Mouse (Mus musculus): Measurements from ENCODE around the gene Thy1. TPM values are rescaled to one million over a fixed set of nuclear protein-coding genes. Genes with fewer than 3 reads are reported as not detected.

Thy1 gene
- polyA plus RNA-seq (2015; fragmentation: Nextera tagmentation; extraction: Ambion mirVana): 10.2 and 18.7 TPM in 2 replicates

GRCm38 (mm10) chr9:44042836-44043707, at the start of gene Thy1:
Gene Thy1 (plus strand): TSS chr9:44043384.
- Histone ChIP-seq H3K4me3 (ENCODE audit: low read length) (peak within 1 kb of the TSS; percentile 56), H3K27ac (ENCODE audit: low read depth, low read length) (peak within 1 kb of the TSS; percentile 17; the same call in 1 of the 2 replicates), H3K4me2 (ENCODE audit: low read length) (peak within 1 kb of the TSS; percentile 82), H3K36me3 (ENCODE audit: control insufficient read depth, insufficient read depth, low read length) (no peaks in the 10 kb centered on the region), H3K9ac (ENCODE audit: low read depth, low read length) (peak within 1 kb of the TSS; percentile 71), H3K27me3 (replicated peaks; ENCODE audit: control insufficient read depth, insufficient read depth, low read length) (peaks cover 27% of the 10 kb centered on the region), H3K4me1 (ENCODE audit: control insufficient read depth, insufficient read depth, low read depth, low read length) (peaks cover 12% of the 10 kb centered on the region), H3K9me3 (ENCODE audit: control insufficient read depth, low read length) (no peaks in the 10 kb centered on the region)
- under 1% methylated on average over 30 of the region's 30 CpGs for WGBS
- peak; percentile 91 for ATAC-seq

- 70% methylated on average over 2 of the region's 2 CpGs for WGBS
- Histone ChIP-seq H3K9ac (ENCODE audit: low read depth, low read length) (no peak overlapping the region), H3K9me3 (ENCODE audit: control insufficient read depth, low read length) (no peaks in the 10 kb centered on the region; the same call in 1 of the 2 replicates), H3K36me3 (ENCODE audit: control insufficient read depth, insufficient read depth, low read length) (no peaks in the 10 kb centered on the region), H3K4me2 (ENCODE audit: low read length) (no peak overlapping the region), H3K4me1 (ENCODE audit: control insufficient read depth, insufficient read depth, low read depth, low read length) (0 out of 2 replicates have a peak, but pooled peaks cover 3% of the 10 kb centered on the region), H3K27ac (ENCODE audit: low read depth, low read length) (no peak overlapping the region), H3K4me3 (ENCODE audit: low read length) (no peak overlapping the region), H3K27me3 (replicated peaks; ENCODE audit: control insufficient read depth, insufficient read depth, low read length) (no peaks in the 10 kb centered on the region)
- no peak for ATAC-seq
These were observed 45.5 kb upstream of the Thy1 start for GRCm38 (mm10) chr9:43997681-43998080.

- H3K36me3 ChIP-seq (ENCODE audit: control insufficient read depth, insufficient read depth, low read length): no peaks in the 10 kb centered on the region
- H3K4me3 ChIP-seq (ENCODE audit: low read length): no peak overlapping the region
- H3K9me3 ChIP-seq (ENCODE audit: control insufficient read depth, low read length): no peaks in the 10 kb centered on the region; the same call in 1 of the 2 replicates
- 75% methylated on average over 4 of the region's 4 CpGs for WGBS
- H3K27ac ChIP-seq (ENCODE audit: low read depth, low read length): no peak overlapping the region
- no peak for ATAC-seq
- H3K4me2 ChIP-seq (ENCODE audit: low read length): no peak overlapping the region
- H3K4me1 ChIP-seq (ENCODE audit: control insufficient read depth, insufficient read depth, low read depth, low read length): no peaks in the 10 kb centered on the region
- no peaks in the 10 kb centered on the region for H3K27me3 ChIP-seq (replicated peaks; ENCODE audit: control insufficient read depth, insufficient read depth, low read length)
- H3K9ac ChIP-seq (ENCODE audit: low read depth, low read length): no peak overlapping the region
These were observed 44.3 kb upstream of the Thy1 start for GRCm38 (mm10) chr9:43998851-43999250.

GRCm38 (mm10) chr9:44004362-44004761, 38.8 kb upstream of the Thy1 start:
- no peak for ATAC-seq
- Histone ChIP-seq H3K4me3 (ENCODE audit: low read length) (no peak overlapping the region), H3K36me3 (ENCODE audit: control insufficient read depth, insufficient read depth, low read length) (no peaks in the 10 kb centered on the region), H3K4me1 (ENCODE audit: control insufficient read depth, insufficient read depth, low read depth, low read length) (no peaks in the 10 kb centered on the region), H3K27ac (ENCODE audit: low read depth, low read length) (no peak overlapping the region), H3K9ac (ENCODE audit: low read depth, low read length) (no peak overlapping the region), H3K27me3 (replicated peaks; ENCODE audit: control insufficient read depth, insufficient read depth, low read length) (no peaks in the 10 kb centered on the region), H3K4me2 (ENCODE audit: low read length) (no peak overlapping the region), H3K9me3 (ENCODE audit: control insufficient read depth, low read length) (no peaks in the 10 kb centered on the region; the same call in 1 of the 2 replicates)
- WGBS: 72% methylated on average over 3 of the region's 3 CpGs

GRCm38 (mm10) chr9:44005305-44005704, 37.9 kb upstream of the Thy1 start:
- Histone ChIP-seq H3K4me1 (ENCODE audit: control insufficient read depth, insufficient read depth, low read depth, low read length) (no peaks in the 10 kb centered on the region), H3K4me2 (ENCODE audit: low read length) (no peak overlapping the region), H3K27me3 (replicated peaks; ENCODE audit: control insufficient read depth, insufficient read depth, low read length) (no peaks in the 10 kb centered on the region), H3K4me3 (ENCODE audit: low read length) (no peak overlapping the region), H3K36me3 (ENCODE audit: control insufficient read depth, insufficient read depth, low read length) (no peaks in the 10 kb centered on the region), H3K9ac (ENCODE audit: low read depth, low read length) (no peak overlapping the region), H3K27ac (ENCODE audit: low read depth, low read length) (no peak overlapping the region), H3K9me3 (ENCODE audit: control insufficient read depth, low read length) (no peaks in the 10 kb centered on the region)
- WGBS: 88% methylated on average over 3 of the region's 3 CpGs
- ATAC-seq: no peak

GRCm38 (mm10) chr9:44007323-44007722, 35.9 kb upstream of the Thy1 start:
- H3K27ac ChIP-seq (ENCODE audit: low read depth, low read length): no peak overlapping the region
- no peaks in the 10 kb centered on the region for H3K4me1 ChIP-seq (ENCODE audit: control insufficient read depth, insufficient read depth, low read depth, low read length)
- 76% methylated on average over 2 of the region's 2 CpGs for WGBS
- ATAC-seq: no peak
- H3K36me3 ChIP-seq (ENCODE audit: control insufficient read depth, insufficient read depth, low read length): no peaks in the 10 kb centered on the region
- H3K9ac ChIP-seq (ENCODE audit: low read depth, low read length): no peak overlapping the region
- H3K4me2 ChIP-seq (ENCODE audit: low read length): no peak overlapping the region
- no peaks in the 10 kb centered on the region for H3K9me3 ChIP-seq (ENCODE audit: control insufficient read depth, low read length)
- no peaks in the 10 kb centered on the region for H3K27me3 ChIP-seq (replicated peaks; ENCODE audit: control insufficient read depth, insufficient read depth, low read length)
- H3K4me3 ChIP-seq (ENCODE audit: low read length): no peak overlapping the region

GRCm38 (mm10) chr9:44007991-44008390, 35.2 kb upstream of the Thy1 start:
- no peaks in the 10 kb centered on the region; the same call in 1 of the 2 replicates for H3K4me1 ChIP-seq (ENCODE audit: control insufficient read depth, insufficient read depth, low read depth, low read length)
- H3K9ac ChIP-seq (ENCODE audit: low read depth, low read length): no peak overlapping the region
- no peak for ATAC-seq
- H3K4me3 ChIP-seq (ENCODE audit: low read length): no peak overlapping the region
- no peaks in the 10 kb centered on the region for H3K9me3 ChIP-seq (ENCODE audit: control insufficient read depth, low read length)
- H3K27me3 ChIP-seq (replicated peaks; ENCODE audit: control insufficient read depth, insufficient read depth, low read length): no peaks in the 10 kb centered on the region
- WGBS: 64% methylated on average over 3 of the region's 3 CpGs
- no peak overlapping the region for H3K27ac ChIP-seq (ENCODE audit: low read depth, low read length)
- no peak overlapping the region for H3K4me2 ChIP-seq (ENCODE audit: low read length)
- H3K36me3 ChIP-seq (ENCODE audit: control insufficient read depth, insufficient read depth, low read length): no peaks in the 10 kb centered on the region

GRCm38 (mm10) chr9:44010900-44011299, 32.3 kb upstream of the Thy1 start:
- Histone ChIP-seq H3K27ac (ENCODE audit: low read depth, low read length) (no peak overlapping the region), H3K36me3 (ENCODE audit: control insufficient read depth, insufficient read depth, low read length) (no peaks in the 10 kb centered on the region), H3K9me3 (ENCODE audit: control insufficient read depth, low read length) (no peaks in the 10 kb centered on the region), H3K4me1 (ENCODE audit: control insufficient read depth, insufficient read depth, low read depth, low read length) (no peaks in the 10 kb centered on the region; the same call in none of the 2 replicates), H3K27me3 (replicated peaks; ENCODE audit: control insufficient read depth, insufficient read depth, low read length) (no peaks in the 10 kb centered on the region), H3K9ac (ENCODE audit: low read depth, low read length) (no peak overlapping the region), H3K4me2 (ENCODE audit: low read length) (no peak overlapping the region), H3K4me3 (ENCODE audit: low read length) (no peak overlapping the region)
- WGBS: 82% methylated on average over 3 of the region's 3 CpGs
- no peak for ATAC-seq

GRCm38 (mm10) chr9:44011668-44012067, 31.5 kb upstream of the Thy1 start:
- H3K4me3 ChIP-seq (ENCODE audit: low read length): no peak overlapping the region
- H3K36me3 ChIP-seq (ENCODE audit: control insufficient read depth, insufficient read depth, low read length): no peaks in the 10 kb centered on the region
- H3K9ac ChIP-seq (ENCODE audit: low read depth, low read length): no peak overlapping the region
- no peaks in the 10 kb centered on the region for H3K9me3 ChIP-seq (ENCODE audit: control insufficient read depth, low read length)
- WGBS: 84% methylated on average over 5 of the region's 5 CpGs
- no peaks in the 10 kb centered on the region; the same call in none of the 2 replicates for H3K4me1 ChIP-seq (ENCODE audit: control insufficient read depth, insufficient read depth, low read depth, low read length)
- no peak overlapping the region for H3K27ac ChIP-seq (ENCODE audit: low read depth, low read length)
- H3K4me2 ChIP-seq (ENCODE audit: low read length): no peak overlapping the region
- ATAC-seq: no peak
- H3K27me3 ChIP-seq (replicated peaks; ENCODE audit: control insufficient read depth, insufficient read depth, low read length): no peaks in the 10 kb centered on the region

Data from hindbrain, embryonic 16.5 days (tissue).